Mouse (Mus musculus) c-Kit-negative CD71-positive TER-119-positive erythroid progenitor cells, embryonic 14.5 days (primary cell): ENCODE results near the gene Kcnk6.
"Not testable (repeated sequence)": the region's sequence is repeated elsewhere in the genome, so short reads cannot be mapped to it uniquely, and the experiment has no call there.

ENCODE experiments used
- DNase-seq: peaks from one replicate; pipeline ENCODE4 v3.0.0-alpha.2; 2013; ENCODE audit warnings: low read depth, low spot score

Kcnk6 gene

GRCm38 (mm10) chr7:29202577-29202976 is 29.7 kb downstream of the Kcnk6 start:
- no peak for DNase-seq

- DNase-seq = not testable (repeated sequence)
Observed at GRCm38 (mm10) chr7:29194230-29194629, 38.1 kb downstream of the Kcnk6 start.

- DNase-seq = not testable (repeated sequence)
Observed at GRCm38 (mm10) chr7:29181323-29181722, 51.0 kb downstream of the Kcnk6 start.

DNA sequence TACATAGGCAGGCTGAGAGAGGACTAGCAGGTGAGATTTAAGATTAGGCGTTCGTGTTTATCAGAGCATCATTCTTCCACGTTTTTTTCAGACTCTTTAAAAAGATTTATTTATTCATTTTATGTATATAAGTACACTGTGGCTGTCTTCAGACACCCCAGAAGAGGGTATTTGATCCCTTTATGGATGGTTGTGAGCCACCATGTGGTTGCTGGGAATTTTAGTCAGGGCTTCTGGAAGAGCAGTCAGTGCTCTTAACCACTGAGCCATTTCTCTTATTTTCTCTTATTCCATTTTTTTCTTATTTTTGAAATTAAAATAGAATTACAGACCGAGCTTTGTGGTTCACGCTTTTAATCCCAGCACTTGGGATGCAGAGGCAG is 51.5 kb downstream of the Kcnk6 start:
- no peak for DNase-seq

GRCm38 (mm10) chr7:29180077-29180853 is 52.0 kb downstream of the Kcnk6 start, which contains the start of gene Psmd8:
Gene Psmd8 (minus strand): TSS chr7:29180701.
- DNase-seq = peak; percentile 88

GRCm38 (mm10) chr7:29179323-29179722 is 53.0 kb downstream of the Kcnk6 start:
- no peak for DNase-seq

DNA sequence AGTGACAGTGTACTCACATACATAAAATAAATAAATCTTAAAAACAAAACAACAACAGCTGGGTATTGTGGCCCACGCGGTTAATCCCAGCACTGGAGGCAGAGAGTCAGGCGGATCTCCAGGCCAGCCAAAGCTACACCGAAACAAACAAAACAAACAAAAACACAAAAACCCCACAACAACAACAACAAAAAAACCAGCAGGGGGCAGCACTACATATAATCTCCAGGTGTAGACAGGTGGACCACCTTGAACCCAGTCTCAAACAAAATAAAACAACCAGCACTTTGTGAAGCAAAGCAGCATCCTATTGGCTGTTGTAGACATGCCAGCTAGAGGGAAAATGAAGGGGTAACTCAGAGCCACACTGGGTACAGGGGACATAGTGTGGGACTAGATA is 54.2 kb downstream of the Kcnk6 start:
- DNase-seq = no peak

GRCm38 (mm10) chr7:29172390-29173016 is 59.8 kb downstream of the Kcnk6 start:
- DNase-seq = no peak
